Mouse (Mus musculus): Measurements from ENCODE around the gene Limd1.

Limd1 gene

DNA sequence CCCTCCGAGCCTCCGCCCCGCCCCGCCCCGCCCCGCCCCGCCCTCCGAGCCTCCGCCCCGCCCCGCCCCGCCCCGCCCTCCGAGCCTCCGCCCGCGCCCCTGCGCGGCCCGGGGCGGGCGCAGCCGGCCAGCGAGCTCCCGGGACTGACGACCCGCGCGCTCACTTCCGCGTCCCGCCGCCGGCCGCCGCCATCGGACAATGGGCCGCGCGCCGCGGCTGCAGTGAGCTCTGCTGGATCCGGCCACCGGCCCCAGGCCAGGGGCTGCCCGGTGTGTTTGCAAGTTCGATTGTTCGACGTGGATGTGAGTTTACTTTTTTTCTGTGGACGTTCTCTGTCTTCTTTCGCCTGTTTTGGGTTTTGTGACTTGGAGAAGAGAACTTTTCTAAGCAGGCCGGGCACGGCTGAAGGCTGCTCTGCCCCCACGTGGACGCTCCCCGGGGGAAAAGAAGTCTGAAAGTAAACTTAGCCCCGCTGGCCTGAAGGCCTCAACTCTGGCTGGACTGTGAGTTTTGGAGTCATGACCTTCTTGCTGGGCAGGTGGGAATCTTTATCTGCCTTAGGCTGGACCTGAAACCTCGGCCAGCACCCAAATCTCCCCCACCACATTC lies at the start of gene Limd1:
TSS of gene Limd1 (plus strand) at position 121 of the 610 bp plus-strand sequence.
- in situ Hi-C loops (cut with MboI; ENCODE audit: low sequenced_read_pairs): no loop called here

DNA sequence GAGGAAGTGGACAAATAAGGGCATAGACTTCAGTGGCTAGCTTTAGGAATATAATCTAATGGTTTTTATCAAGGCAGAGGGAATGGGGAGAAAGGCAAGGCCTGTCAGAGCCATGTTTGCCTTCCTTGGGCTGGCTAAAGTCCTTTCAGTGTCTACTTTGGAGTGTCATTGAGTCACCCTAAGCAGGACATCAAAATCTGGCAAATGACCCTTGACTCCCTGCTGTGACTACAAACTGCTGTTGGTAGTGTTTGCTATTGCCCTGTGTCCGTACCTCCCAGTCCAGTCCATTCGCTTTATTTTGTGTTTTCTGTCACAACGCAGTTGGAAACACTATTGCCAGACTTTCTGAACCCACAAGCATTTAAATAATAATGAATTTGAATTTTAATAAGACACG lies 48.6 kb upstream of the Limd1 start:
- in situ Hi-C loops (cut with MboI; ENCODE audit: low sequenced_read_pairs): no loop called here

DNA sequence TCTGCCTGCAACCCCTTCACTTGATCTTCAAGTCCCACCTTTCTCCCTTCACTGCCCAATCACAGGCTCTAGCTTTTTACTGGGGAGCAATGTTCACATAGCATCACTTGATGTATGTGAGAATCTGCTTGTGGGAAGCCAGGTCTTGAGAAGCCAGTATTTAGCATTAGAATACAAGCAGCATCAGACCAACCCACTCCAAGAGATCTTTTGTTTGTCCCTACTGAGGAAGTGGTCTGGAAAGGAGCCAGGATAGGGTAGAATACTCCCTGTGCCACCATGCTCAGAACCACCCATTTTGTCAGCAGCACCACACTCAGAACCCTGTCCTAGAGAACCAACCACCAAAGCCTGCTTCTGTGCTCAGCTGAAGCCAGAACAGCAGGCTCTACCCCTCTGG lies 47.5 kb upstream of the Limd1 start:
- in situ Hi-C loops (cut with MboI; ENCODE audit: low sequenced_read_pairs): no loop called here

DNA sequence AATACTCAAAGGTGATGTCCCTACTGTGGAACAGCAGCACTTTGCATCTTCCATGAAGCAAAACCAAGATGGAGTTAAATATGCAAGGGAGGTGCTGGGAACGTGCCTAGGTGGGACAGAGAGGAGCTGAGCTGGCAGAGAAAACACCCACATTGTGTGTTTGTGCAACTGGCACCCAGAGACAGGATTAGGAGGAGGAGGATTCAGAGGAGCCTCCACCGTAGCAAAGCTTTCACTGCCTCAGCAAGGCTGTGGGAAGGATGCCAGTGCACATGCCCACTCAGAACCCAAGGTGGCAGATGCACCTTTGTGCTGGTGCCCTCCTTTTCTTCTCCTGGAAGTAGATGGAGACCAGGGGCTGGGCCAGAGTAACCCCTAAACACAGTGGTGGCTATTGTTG lies 40.3 kb upstream of the Limd1 start:
- in situ Hi-C loops (cut with MboI; ENCODE audit: low sequenced_read_pairs): no loop called here

DNA sequence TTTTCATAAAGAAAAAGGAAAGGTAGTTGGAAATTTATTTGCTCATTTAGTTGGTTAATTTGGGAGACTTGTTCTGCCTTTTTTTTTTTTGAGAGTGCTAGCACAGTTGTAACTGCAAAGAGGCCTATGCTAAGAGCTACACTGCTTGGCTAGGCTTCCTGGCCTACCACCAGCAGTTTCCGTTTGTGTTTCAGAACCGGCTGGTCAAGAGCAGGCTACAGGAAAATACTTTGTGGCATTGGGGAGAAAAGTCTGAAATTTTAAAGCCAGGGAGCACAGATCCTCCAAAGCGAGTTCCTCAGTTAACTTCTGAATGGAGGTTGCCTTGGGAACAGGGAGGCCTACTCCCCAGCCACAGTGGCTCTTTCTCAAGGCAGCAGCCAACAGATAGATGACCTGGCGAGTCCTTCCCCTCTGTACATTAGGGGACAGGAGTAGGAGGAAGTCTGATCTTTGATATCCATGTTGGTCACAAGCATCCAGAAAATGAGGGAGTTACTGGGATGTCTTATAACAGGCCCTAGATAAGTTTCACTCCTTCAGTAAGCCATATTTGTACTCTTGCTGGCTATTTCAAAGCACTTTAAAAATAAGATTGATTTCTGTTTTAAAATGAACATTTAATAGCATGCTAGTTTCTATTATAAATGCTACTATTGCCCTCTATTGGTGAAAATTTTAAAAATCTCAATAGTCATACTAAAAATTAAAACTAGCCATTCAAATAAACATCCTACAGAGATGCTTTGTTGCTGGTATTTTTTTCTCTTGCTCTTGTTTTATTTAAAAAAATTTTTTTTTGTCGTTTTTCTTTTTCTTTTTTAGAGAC lies 38.1 kb upstream of the Limd1 start:
- in situ Hi-C loops (cut with MboI; ENCODE audit: low sequenced_read_pairs): loop anchor here (10.0 kb wide), 2 partner anchors 186 to 286 kb away; partner anchors contain the start of gene Clec3b

DNA sequence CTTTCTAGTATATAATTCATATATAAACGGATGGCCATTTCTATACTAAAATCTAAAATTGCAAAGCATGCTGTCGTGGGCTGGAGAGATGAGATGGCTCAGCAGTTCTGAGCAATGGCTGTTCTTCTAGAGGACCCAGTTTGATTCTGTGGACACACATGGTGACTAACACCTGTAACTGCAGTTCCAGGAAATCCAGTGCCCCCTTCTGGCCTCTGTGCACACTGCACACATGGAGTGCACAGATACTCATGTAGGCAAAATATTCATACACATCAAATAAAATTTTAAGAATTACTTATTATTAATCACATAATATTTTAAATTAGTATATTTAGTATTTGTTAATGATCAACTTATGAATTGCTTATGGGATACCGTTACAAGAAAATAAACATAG lies 31.4 kb upstream of the Limd1 start:
- in situ Hi-C loops (cut with MboI; ENCODE audit: low sequenced_read_pairs): loop anchor here (10.0 kb wide), 2 partner anchors 192 to 292 kb away; partner anchors contain the start of gene Clec3b

DNA sequence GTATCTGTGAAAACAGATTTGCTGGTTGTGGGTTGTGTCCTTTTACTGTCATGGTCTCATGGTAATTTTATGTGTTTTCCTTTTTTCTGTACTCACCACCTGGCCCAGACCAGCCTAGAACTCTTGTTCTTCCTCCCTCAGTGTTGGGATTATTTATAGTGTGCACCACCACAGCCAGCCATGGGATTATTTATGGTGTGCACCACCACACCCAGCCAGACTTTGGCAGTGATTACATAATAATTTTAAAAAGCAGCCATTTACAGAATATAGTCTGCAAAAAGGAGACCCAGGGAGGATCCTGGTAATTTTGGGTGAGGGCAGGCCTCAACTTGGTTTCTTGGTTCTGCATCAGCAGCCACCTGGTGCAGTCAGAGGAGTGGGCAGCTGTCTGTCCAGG lies 29.9 kb upstream of the Limd1 start:
- in situ Hi-C loops (cut with MboI; ENCODE audit: low sequenced_read_pairs): loop anchor here (10.0 kb wide), 2 partner anchors 194 to 294 kb away; partner anchors contain the start of gene Clec3b

DNA sequence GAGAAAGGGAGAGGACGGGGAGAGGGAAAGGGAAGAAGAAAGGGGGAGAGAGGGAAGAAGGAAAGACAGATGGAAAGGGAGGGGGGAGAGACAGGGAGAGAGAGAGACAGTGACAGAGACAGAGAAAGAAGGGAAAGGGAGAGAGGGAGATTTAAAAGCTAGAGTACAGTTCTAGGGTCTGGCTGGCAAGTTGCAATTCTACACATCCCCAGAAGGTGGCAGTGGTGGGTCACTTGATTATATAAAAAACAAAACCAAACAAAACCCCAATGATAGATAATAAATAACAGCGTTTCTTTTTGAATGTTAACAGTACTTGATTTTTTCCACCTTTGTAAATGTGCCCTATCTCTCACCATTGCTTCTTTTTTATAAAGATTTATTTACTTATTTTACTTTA lies 28.3 kb upstream of the Limd1 start:
- in situ Hi-C loops (cut with MboI; ENCODE audit: low sequenced_read_pairs): loop anchor here (5.0 kb wide), 1 partner anchor 72 kb away; no protein-coding TSS in a partner anchor

DNA sequence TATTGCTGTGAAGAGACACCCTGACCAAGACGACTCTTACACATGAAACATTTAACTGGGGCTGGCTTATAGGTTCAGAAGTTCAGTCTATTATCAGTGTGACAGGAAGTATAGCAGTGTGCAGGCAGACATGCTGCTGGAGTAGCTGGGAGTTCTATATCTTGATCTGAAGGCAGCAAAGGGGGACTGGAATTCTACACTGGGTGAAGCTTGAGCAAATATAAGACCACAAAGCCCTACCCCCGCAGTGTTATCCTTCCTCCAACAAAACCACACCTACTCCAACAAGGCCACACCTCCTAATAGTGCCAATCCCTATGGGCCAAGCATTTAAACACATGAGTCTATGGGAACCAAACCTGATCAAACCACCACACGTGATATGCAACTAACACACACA lies 26.7 kb upstream of the Limd1 start:
- in situ Hi-C loops (cut with MboI; ENCODE audit: low sequenced_read_pairs): loop anchor here (5.0 kb wide), 1 partner anchor 71 kb away; no protein-coding TSS in a partner anchor

DNA sequence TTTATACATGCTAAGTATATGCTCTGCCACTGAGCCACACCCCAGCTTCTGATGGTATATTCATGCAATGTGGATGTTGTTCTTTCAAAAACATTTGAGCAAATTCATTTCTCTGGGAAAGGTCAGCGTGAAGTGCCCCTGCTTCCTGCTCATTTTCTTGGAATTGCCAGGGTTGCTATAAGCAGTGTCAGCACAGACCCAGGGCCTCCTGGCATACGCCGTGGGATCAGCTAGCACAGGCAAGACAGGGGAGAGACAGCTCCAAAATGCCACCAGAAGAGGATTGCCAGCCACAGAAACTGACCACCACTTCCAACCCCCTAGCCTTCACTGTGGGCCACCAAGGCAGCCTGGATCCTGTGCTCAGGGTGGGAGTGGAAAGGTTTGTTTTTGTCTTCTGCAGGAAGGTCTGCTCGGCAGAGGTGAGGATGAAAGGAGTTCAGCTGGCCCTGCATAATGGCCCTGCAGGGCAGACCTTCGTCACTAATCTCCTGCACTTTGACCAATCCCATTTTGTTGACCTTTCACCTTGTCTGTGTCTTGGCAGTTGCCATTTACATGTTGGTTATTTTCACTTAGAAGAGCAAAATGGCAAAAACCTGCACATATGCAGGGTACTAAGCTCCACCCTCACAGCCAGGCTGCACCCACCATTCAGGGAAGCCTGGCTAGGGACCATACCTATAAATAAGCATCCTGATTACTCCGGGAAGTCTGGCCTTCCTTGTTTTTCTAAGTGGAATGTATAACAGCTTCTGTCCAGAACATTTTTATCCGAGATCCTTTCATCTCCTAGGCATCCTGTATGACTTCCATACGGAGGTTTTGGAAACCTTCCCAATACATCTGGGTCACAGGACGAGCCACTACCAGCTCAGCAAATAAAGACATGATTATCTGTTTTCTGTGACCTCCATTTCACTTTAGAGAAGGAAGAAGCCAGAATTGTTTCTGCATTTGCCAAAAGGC lies 21.6 kb upstream of the Limd1 start:
- in situ Hi-C loops (cut with MboI; ENCODE audit: low sequenced_read_pairs): no loop called here

DNA sequence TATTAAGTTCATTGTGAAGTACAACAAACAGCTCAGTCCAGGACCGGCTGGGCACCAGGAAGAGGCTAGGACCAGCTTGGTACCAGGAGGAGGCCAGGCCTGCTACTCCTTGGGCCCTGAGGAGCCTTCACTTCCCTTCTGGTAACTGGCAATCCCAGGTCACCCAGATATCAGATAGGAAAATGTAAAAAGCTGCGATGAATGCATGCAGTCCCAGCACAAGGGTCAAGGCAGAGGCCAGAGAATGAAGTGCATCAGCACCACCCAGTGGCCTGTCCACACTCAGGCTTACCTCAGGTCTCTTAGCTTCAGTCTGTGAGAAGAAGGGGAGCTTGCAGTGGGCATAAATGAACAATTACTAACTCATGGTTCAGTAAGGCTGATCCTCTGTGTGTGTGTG lies 20.9 kb upstream of the Limd1 start:
- in situ Hi-C loops (cut with MboI; ENCODE audit: low sequenced_read_pairs): no loop called here

DNA sequence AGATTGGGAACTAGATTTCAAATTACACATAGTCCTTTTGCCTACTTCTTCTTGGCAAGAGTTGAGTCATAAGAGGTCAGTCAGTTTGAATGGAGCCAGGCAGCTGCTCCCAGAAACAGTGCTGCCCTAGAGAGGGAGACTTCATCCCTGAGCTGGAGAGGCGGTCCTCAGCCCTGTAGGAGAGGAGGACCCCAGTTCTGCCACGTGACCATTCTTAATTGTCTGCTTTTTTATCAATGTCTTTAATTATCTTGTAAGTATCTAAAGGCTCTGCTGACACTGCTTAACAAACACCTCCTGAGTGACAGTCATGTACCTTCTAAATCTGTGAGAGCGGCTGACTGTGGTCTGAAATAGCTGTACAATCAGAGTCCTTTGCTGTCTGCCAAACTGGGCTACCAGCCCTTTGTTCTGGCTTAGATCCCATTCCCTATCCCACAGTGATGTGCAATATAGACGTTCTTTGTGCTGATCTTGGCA lies 11.3 kb upstream of the Limd1 start:
- in situ Hi-C loops (cut with MboI; ENCODE audit: low sequenced_read_pairs): no loop called here

DNA sequence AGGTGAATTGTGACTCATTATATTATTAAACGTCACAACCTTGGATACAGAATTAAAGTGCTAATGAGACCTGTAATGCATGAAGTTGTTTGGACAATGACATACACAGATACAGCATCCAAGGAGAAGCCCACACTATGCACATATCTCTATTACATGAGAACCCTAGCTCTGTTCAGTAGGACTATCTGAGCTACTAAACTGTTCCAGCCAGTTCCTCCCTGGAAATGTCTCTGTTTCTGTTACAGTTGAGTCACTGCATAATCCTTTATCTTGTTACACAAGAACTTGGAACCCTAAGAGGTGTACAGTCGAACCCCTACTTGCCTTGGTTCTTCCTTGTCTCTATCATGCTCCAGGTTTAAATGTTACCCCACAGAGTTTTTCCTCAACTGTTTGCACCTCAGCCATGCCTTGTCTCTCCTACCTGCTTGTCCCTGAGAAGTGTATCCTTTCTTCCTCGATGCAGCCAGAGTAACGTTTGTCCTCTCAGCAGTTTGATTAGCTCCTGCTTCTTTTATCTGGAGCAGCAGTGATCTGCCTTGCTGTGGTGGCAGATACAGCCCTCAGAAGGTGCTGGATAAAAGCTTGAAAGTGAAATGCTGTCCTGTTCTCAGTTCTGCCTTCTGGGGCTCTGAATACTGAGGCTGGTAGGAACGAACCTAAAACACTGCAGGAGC lies 10.0 kb upstream of the Limd1 start:
- in situ Hi-C loops (cut with MboI; ENCODE audit: low sequenced_read_pairs): no loop called here

DNA sequence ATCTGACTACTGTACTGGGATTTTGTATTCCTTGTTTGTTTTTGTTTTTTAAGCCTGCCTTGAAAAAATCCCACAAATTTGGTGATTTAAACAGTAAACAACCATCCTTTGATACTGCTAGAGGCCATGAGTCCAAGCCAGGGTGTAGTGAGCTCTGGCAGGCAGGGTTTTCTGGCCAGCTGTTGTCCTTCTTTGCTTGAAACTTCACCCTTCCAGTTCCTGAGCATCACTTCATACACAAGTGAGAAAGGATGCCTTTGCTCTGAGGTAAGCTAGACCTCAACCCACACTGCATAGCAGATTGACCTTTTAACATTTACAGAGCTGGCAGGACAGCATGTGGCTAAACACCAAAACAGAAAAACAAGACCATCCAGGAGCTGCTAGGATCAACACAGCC lies 9.4 kb upstream of the Limd1 start:
- in situ Hi-C loops (cut with MboI; ENCODE audit: low sequenced_read_pairs): no loop called here

DNA sequence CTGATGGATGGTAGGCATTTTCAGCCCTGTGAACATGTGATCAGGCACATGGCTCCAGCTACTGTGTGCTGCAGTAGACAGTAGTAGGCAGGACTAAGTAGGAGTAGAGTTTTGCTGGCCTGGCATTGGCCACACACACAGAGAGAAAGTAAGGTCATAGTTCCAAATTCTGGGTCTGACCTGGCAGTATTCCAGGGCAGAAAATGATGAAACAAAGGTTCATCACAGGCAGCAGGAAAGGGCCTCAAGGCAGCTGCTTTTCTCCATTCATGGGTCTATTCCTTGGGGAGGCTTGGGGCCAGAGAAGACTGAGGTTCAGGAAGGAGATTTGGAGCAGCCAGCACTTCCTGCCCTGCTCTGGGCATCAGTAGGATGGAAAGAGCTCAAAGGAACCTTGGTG lies 5.1 kb upstream of the Limd1 start:
- in situ Hi-C loops (cut with MboI; ENCODE audit: low sequenced_read_pairs): loop anchor here (5.0 kb wide), 1 partner anchor 106 kb away; the partner anchor contains the start of gene Lars2

DNA sequence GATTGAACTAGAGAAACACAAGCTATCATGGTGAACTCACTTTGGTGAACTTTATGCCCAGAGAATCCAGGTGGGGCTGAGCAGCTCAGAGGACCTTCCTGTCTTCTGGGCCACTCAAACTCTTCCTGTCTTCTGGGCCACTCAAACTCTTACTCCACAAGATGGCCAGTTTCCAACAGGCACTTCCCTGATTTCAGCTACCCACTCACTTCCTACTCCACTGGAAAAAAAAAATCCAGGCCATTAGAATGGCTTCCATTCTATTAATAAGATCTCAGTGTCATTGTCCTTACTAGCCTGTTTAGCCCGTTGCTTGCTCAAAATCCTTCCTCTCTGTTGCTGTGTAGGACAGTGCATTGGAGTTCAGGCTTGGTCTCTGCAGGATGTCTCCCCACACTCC lies 2.9 kb upstream of the Limd1 start:
- in situ Hi-C loops (cut with MboI; ENCODE audit: low sequenced_read_pairs): no loop called here

DNA sequence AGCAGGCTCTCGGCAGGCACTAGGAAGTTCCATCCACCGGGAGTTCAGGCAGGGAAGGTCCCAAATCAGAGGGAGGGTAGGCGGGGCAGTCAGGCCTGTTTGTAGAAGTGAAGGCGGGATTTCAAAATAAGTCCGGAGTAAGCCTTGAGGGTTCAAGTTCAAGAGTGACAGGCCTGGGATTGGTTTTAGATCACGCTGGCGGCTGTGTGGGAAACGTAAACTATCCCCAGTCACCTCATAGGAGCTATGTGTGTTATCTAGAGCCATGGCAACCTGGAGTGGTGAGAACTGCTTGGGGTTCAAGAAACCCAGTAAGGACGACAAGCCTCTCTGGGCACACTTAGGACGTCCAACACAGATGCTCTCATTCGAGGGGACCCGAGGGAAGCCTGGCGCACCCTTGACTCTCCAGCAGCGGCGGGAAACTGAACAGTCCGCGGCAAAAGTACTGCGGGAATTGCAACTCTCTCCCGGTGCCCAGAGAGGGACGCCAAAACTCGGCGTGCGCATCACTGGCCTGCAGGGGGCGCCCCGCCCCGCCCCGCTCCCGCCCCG lies 398 bp upstream of the Limd1 start:
- in situ Hi-C loops (cut with MboI; ENCODE audit: low sequenced_read_pairs): no loop called here

DNA sequence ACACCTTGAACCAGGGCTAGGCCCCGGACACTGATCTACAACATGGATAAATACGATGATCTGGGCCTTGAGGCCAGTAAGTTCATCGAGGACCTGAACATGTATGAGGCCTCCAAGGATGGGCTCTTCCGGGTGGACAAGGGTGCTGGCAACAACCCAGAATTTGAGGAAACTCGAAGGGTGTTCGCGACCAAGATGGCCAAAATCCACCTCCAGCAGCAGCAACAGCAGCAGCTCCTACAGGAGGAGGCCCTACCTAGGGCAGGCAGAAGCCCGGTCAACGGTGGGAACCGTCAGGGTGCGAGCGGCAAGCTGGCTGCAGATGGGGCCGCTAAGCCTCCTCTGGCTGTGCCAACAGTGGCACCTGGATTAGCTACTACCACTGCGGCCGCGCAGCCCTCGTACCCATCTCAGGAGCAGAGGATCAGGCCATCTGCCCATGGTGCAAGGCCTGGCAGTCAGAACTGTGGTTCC lies 727 bp downstream of the Limd1 start:
- in situ Hi-C loops (cut with MboI; ENCODE audit: low sequenced_read_pairs): no loop called here

DNA sequence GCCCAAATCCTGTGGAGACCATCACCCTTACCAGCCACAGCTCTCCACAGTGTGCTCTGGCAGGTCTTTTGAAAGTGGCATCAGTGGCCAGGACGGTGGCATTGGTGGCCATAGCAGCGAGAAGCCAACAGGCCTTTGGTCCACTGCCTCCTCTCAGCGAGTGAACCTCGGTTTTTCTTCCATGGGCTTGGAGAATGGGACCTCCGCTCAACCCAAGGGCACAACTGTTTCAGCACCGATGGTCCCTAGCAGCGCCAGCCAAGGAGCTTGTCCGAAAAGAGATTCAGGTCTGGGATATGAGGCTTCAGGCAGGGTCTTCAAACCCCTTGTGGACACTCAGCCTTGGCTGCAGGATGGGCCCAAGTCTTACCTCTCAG lies 1.4 kb downstream of the Limd1 start:
- in situ Hi-C loops (cut with MboI; ENCODE audit: low sequenced_read_pairs): no loop called here

Data from CH12F3 (cell line).